Mouse (Mus musculus) Patski (cell line): ENCODE measurements around the gene Btf3l4. TPM values are rescaled to one million over a fixed set of nuclear protein-coding genes. Genes with fewer than 3 reads are reported as not detected.
A peak's percentile ranks its signal among the peaks of the same experiment; 100 is the strongest.

Experiments
- ATAC-seq: fragments of 100-300 bp; one replicate; pipeline ENCODE4 v1.8.0; 2021
- CTCF ChIA-PET: fragments of 350-600 bp; sonication (Branson Sonifier 250); formaldehyde crosslinking; loops from one replicate; lab custom pipeline; 2022; ENCODE audit warnings: inconsistent platforms; lab: Charles Lee
- POLR2A ChIA-PET: fragments of 350-600 bp; sonication (Branson Sonifier 250); formaldehyde crosslinking; loops from one replicate; lab custom pipeline; 2022; ENCODE audit warnings: antibody characterized with exemption, inconsistent platforms; lab: Charles Lee
- DNase-seq: peaks from one replicate; pipeline ENCODE4 v3.0.0-alpha.2; 2011; ENCODE audit warnings: low read depth, low spot score
- H3K27me3 ChIP-seq: fragments of 371-371 bp; one replicate; pipeline ENCODE4 v1.5.1; 2021
- CTCF ChIP-seq: fragments of 100-300 bp; IDR thresholded peaks from one replicate; pipeline ENCODE4 v1.5.1; 2021
- in situ Hi-C: fragments of 300-500 bp; cut with MboI; formaldehyde crosslinking; loops from 3 replicates; pipeline ENCODE4 v1.11.1; 2018; ENCODE audit warnings: low pct_unique_long_range_greater_than_20kb, mixed read lengths
- polyA plus RNA-seq: library from polyadenylated mRNA; unstranded; gene quantifications from one replicate; pipeline ENCODE4 v1.2.3, GENCODE M21; 2021

Gene Btf3l4
- polyA plus RNA-seq, 1 experiment from 2014 or later: 95.5 TPM

DNA sequence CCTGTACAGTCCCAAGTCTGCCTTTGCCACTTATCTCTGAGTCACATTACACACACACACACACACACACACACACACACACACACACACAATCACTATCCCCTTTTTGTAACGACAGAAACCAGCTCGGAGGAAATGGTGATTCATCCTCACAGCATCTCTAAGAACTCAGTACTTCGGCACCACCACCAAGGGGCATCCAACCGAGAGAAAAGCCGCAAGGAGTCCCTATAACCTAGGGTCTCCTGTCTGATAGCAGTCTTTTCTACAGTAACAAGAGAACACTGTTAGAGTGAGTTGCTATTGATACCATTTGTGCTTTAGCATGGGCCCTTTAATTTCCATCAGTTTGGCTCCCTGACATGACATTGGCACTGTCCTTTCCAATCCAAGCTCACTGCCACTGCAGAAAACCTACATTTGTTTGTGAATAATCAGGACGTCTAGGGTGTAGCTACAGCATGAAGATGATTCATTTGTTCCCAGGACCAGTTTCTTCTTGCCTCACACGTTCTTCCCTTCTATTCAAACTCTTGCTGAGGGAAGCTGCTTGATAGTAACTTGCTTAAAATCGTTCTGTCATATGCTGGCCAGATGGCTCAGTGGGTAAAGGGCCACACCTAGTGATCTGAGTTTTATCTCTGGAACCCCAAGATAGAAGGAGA, 50.9 kb downstream of the Btf3l4 start:
- in situ Hi-C loops: no loop called here
- ChIA-PET CTCF (interaction anchor here (0.9 to 1.5 kb wide), 3 partner anchors 10 to 89 kb away, joined by 3 read pairs; no protein-coding TSS in a partner anchor), POLR2A (interaction anchor here (0.8 to 2.0 kb wide), 2 partner anchors 11 to 18 kb away, joined by 3 to 5 read pairs; no protein-coding TSS in a partner anchor)
- ATAC-seq: no peak
- DNase-seq: no peak
- no peak for TF ChIP-seq CTCF
- H3K27me3 ChIP-seq: no peaks in the 10 kb centered on the region

DNA sequence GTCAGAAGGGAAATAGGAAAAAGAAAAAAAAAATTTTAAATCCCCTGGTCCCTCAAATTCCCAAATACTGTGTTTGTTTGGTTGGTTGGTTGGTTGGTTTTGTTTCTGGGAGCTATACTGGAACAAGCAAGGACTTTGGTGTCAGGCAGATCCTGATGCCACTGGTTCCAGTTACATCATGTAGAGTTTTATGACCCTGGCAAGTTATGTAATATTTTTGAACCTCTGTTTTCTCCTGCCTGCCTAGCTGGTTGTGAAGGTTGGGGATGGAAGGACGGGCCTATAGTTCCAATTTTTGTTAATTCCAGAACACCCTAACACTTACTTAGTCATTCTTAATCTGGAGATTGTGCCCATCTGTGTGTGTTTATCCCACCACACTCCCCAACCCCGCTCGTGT, 51.8 kb downstream of the Btf3l4 start:
- ATAC-seq (no peak), DNase-seq (no peak)
- ChIA-PET POLR2A (no interaction called here), CTCF (interaction anchor here (0.8 to 1.9 kb wide), 5 partner anchors 15 to 88 kb away, joined by 3 to 4 read pairs (median 3); no protein-coding TSS in a partner anchor)
- no peaks in the 10 kb centered on the region for H3K27me3 ChIP-seq
- TF ChIP-seq CTCF: no peak
- in situ Hi-C loops: no loop called here

DNA sequence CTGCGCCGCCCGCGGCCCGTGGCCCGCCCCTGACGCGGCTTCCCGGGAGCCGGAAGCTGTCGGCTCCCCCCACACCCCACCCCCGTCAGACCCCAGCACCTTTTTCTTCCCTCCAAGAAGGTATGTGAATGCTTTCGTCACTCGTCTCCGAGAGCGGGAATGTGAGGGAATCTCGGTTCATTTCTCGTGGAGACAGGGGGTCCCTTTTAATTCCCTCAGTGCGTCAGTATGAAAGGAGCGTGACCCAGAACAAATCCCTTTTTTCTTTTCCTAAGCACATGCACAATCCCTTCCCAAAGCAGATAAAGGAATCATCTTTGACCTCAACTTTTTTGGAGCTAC, 52.6 kb downstream of the Btf3l4 start:
- ChIA-PET POLR2A (interaction anchor here (0.6 kb wide), 1 partner anchor 441 kb away, joined by 4 read pairs; no protein-coding TSS in a partner anchor), CTCF (interaction anchor here (0.8 to 1.9 kb wide), 3 partner anchors 14 to 84 kb away, joined by 3 to 4 read pairs (median 4); no protein-coding TSS in a partner anchor)
- H3K27me3 ChIP-seq: no peaks in the 10 kb centered on the region
- in situ Hi-C loops: no loop called here
- TF ChIP-seq CTCF: no peak
- DNase-seq (no peak), ATAC-seq (no peak)

DNA sequence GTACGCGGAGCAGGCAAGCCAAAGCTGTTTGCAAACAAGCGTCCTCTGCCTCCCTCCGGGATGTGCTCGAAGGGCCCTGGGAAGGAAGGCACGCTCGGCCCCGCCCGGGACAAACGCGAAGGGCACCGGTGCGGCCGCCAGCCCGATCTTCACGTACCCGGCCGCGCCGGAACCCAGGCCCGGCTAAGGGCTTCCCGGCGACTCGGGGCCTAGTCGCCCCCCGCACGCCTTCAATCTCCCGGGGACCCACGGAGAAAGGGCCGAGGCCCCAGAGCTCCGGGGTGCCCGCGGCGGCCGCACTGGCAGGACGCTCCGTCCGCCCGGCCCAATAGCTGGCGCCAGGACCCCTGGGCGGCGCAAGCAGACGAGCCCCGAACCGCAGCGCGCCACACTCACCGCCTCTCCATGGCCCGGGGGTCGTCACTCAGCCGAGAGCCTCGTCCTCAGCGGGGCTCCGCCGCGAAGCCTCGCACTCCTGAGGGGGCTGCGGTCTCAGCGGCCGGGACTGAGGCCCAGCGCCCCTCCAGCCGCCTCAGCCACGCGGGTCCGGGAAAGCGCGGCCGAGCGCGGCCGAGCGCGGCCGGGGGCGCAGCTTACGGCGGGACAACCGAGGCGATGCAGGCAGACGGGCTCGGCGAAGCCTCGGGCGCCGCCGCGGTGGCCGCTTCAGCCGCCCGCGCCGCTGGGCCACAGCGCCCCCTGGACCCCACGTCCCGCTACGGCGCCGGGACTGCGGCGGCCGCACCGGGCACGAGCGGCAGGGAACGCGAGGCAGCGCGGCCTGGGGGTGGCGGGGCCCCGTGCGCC, 53.2 kb downstream of the Btf3l4 start, which contains the start of gene Zfyve9:
TSS of gene Zfyve9 (minus strand) at position 742 of the 807 bp plus-strand sequence.
- in situ Hi-C loops: no loop called here
- ChIA-PET POLR2A (interaction anchor here (0.6 kb wide), 1 partner anchor 441 kb away, joined by 4 read pairs; no protein-coding TSS in a partner anchor), CTCF (interaction anchor here (1.3 to 1.9 kb wide), 3 partner anchors 13 to 84 kb away, joined by 4 to 5 read pairs (median 4); no protein-coding TSS in a partner anchor)
- DNase-seq (no peak), ATAC-seq (peak; percentile 92)
- no peaks in the 10 kb centered on the region for H3K27me3 ChIP-seq
- peak; percentile 81 for TF ChIP-seq CTCF

DNA sequence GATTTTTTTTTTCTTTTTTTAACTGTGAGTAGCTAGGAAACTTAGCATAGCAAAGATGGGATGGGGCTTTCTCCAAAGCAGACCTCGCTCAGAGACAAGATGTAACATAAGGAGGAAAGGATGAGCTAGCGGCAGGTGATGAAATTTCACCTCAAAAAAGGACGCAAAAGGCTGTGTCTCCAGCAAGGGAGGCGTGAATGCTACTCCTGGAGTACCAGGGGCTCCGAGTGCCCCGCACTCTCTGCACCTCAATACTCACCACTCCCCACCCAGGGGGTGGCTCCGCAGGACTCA, 53.7 kb downstream of the Btf3l4 start:
- in situ Hi-C loops: no loop called here
- H3K27me3 ChIP-seq: no peaks in the 10 kb centered on the region
- no peak for TF ChIP-seq CTCF
- no peak for DNase-seq
- ChIA-PET CTCF (interaction anchor here (1.3 to 1.9 kb wide), 2 partner anchors 28 to 84 kb away, joined by 4 to 5 read pairs; no protein-coding TSS in a partner anchor), POLR2A (no interaction called here)
- ATAC-seq: no peak

DNA sequence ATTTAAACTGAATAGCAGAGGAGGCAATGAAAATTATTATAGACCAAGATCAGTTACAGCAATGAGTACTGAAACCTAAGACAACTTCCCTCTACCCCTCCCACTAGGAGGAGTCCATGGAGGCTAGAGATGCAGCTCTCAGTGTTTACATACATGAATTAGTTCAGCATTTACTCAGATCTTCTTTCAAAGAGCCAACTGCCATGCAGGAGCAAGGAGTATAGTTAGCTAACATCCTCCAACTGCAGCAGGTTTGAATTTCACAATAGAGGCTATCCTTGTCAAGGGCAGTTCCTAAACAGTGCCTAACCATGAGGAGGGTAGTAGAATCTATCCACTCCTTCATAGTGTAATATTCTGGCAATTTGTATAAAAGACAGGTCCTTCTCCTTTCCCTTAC, 64.9 kb downstream of the Btf3l4 start:
- in situ Hi-C loops: no loop called here
- ChIA-PET CTCF (no interaction called here), POLR2A (no interaction called here)
- H3K27me3 ChIP-seq: no peaks in the 10 kb centered on the region
- ATAC-seq (no peak), DNase-seq (no peak)
- TF ChIP-seq CTCF: no peak

Other genes with a start within 250 kb of the Btf3l4 start
- 47.3 TPM for gene Cc2d1b, start 213.7 kb downstream of the Btf3l4 start, polyA plus RNA-seq
- gene 3110021N24Rik, start 114.0 kb downstream of the Btf3l4 start, polyA plus RNA-seq: 0.19 TPM
- 17.6 TPM for gene Zfyve9, start 52.8 kb downstream of the Btf3l4 start, polyA plus RNA-seq
- gene Txndc12, start 987 bp upstream of the Btf3l4 start, polyA plus RNA-seq: 80.4 TPM
- gene Kti12, start 14.2 kb upstream of the Btf3l4 start, polyA plus RNA-seq: 14.4 TPM
- gene A730015C16Rik, start 15.0 kb upstream of the Btf3l4 start, polyA plus RNA-seq: 0.53 TPM
- gene Rab3b, start 45.4 kb upstream of the Btf3l4 start, polyA plus RNA-seq: 0.13 TPM
- gene Nrd1, start 167.0 kb upstream of the Btf3l4 start, polyA plus RNA-seq: 84.6 TPM